Mouse (Mus musculus) limb, embryonic 10.5 days (tissue): ENCODE results near the gene Calr3. TPM values are rescaled to one million over a fixed set of nuclear protein-coding genes. Genes with fewer than 3 reads are reported as not detected.
A peak's percentile ranks its signal among the peaks of the same experiment; 100 is the strongest.

Experiments used
- DNase-seq: peaks from one replicate; pipeline ENCODE4 v3.0.0-alpha.2; 2017; ENCODE audit warnings: low spot score
- H3K27ac ChIP-seq: fragments of 300-500 bp; sonication (generic); 2 replicates; pipeline ENCODE4 v1.5.1; 2016; ENCODE audit warnings: mild to moderate bottlenecking
- H3K27me3 ChIP-seq: fragments of 300-500 bp; sonication (generic); 2 replicates; pipeline ENCODE4 v1.6.1; 2016; ENCODE audit warnings: low read depth, mild to moderate bottlenecking; ENCODE audit not compliant: poor library complexity, severe bottlenecking
- H3K36me3 ChIP-seq: fragments of 300-500 bp; sonication (generic); 2 replicates; pipeline ENCODE4 v1.6.1; 2016; ENCODE audit warnings: mild to moderate bottlenecking, moderate library complexity
- H3K4me1 ChIP-seq: fragments of 300-500 bp; sonication (generic); 2 replicates; pipeline ENCODE4 v1.6.1; 2016
- H3K4me3 ChIP-seq: fragments of 300-500 bp; sonication (generic); 2 replicates; pipeline ENCODE4 v1.5.1; 2016; ENCODE audit warnings: mild to moderate bottlenecking, moderate library complexity
- H3K9me3 ChIP-seq: fragments of 300-500 bp; sonication (generic); replicated peaks from 2 replicates; pipeline ENCODE4 v1.6.1; 2016; ENCODE audit warnings: mild to moderate bottlenecking
- WGBS: fragments of 180-500 bp; shearing (Covaris S2); methylation state at CpG from one replicate; pipeline ENCODE4 v1.1.7; 2016; 5-methylcytosine and 5-hydroxymethylcytosine counted together
- polyA plus RNA-seq: library from polyadenylated mRNA; unstranded; fragments of >200 nt; fragmentation: Nextera tagmentation; extraction: Ambion mirVana; gene quantifications from 2 replicates; pipeline ENCODE4 v1.2.1, GENCODE M21; 2016

The Calr3 gene
- polyA plus RNA-seq, 1 experiment from 2014 or later = 0.54 TPM

DNA sequence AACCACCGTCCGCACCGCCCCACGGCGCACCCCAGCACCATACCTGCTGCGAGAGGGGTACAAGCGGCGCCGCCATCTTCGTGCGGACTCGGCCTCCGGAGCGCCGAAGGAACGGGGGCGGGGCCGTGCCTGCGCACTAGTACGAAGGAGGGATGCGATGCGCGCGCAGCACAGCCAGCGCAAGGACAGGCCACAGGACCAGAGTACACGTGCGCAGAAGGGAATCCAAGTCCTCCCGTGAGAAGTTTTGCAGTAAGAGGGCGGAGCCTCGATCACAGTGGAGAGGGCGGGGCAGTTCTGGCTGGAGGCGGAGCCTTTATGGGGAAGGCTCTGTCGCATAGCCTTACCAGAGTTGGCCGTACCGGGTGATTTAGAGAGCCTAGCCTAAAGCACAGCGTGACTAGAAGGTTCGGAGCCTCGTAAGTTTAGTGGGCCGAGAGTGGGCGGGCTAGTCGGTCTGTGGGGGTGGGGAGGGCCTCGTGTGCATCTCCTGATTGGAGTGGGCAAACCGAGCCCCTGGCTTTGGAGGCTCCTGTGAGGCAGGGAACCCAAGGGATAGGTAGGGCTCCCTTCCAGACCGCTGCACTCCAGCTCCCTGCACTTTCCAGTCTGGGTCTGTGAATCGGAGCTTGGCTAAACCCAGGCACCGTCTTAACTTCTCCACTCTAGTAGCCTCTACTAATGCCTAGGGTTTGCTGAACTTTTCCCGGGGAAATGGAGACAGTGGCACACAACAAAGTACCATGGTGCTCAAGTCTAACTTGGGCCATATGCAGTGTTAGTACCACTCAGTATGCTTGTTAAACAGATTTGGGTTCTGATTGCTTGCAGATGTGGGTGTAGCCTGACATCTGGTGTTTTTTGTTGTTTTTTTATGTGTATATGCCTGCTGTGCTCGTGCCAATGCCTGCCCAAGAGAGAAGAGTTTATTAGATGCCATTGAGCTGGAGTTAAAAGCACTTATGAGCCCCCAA lies 22.0 kb downstream of the Calr3 start, which contains the start of gene Eps15l1:
Eps15l1 (minus strand) TSS at position 99 of the 974 bp plus-strand sequence.
- under 1% methylated on average over 48 of the region's 48 CpGs for WGBS
- Histone ChIP-seq H3K36me3 (peaks cover 24% of the 10 kb centered on the region), H3K4me1 (peaks cover 31% of the 10 kb centered on the region), H3K27ac (peak within 1 kb of the TSS; percentile 94), H3K27me3 (no peaks in the 10 kb centered on the region), H3K9me3 (no peaks in the 10 kb centered on the region), H3K4me3 (peak within 1 kb of the TSS; percentile 97)
- peak; percentile 99 for DNase-seq

- H3K36me3 ChIP-seq = peaks cover 28% of the 10 kb centered on the region
- peak; percentile 70 for DNase-seq
- WGBS = 2% methylated on average over 73 of the region's 73 CpGs
- no peaks in the 10 kb centered on the region for H3K9me3 ChIP-seq
- H3K27me3 ChIP-seq = no peaks in the 10 kb centered on the region
- peaks cover 40% of the 10 kb centered on the region for H3K4me1 ChIP-seq
- H3K27ac ChIP-seq = peak overlapping the region; percentile 94
- H3K4me3 ChIP-seq = peak overlapping the region; percentile 97
Observed at GRCm38 (mm10) chr8:72420571-72421361, 22.9 kb downstream of the Calr3 start.

DNA sequence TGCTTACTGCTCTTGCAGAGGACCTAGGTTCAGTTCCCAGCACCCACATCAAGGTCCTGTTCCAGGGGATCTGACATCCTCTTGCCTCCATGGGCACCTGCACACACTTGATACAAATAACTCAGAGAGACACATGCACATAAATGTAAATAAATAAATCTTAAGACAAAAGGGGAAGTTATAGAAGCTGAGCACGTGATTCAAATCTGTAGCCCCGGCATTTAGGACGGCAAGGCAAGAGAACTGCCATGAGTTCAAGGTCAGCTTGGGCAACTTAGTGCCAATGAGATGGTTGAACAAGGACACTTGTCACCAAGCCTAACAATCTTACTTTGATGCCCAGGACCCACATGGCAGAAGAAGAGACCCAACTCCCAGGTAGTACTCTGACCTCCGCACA lies 25.6 kb downstream of the Calr3 start:
- no peak for DNase-seq
- H3K4me3 ChIP-seq = no peak overlapping the region
- no peaks in the 10 kb centered on the region for H3K9me3 ChIP-seq
- peaks cover 53% of the 10 kb centered on the region for H3K36me3 ChIP-seq
- WGBS = 97% methylated on average over 4 of the region's 4 CpGs
- peaks cover 48% of the 10 kb centered on the region for H3K4me1 ChIP-seq
- H3K27me3 ChIP-seq = no peaks in the 10 kb centered on the region
- H3K27ac ChIP-seq = no peak overlapping the region

- peaks cover 41% of the 10 kb centered on the region for H3K4me1 ChIP-seq
- no peaks in the 10 kb centered on the region for H3K27me3 ChIP-seq
- peaks cover 69% of the 10 kb centered on the region for H3K36me3 ChIP-seq
- 65% methylated on average over 2 of the region's 2 CpGs for WGBS
- no peak overlapping the region for H3K27ac ChIP-seq
- no peaks in the 10 kb centered on the region for H3K9me3 ChIP-seq
- no peak overlapping the region for H3K4me3 ChIP-seq
- DNase-seq = no peak
Observed at GRCm38 (mm10) chr8:72415252-72415651, 28.4 kb downstream of the Calr3 start.

GRCm38 (mm10) chr8:72413839-72414238 lies 29.8 kb downstream of the Calr3 start:
- whole genome bisulfite sequencing = 93% methylated on average over 7 of the region's 7 CpGs
- Histone ChIP-seq H3K27ac (no peak overlapping the region), H3K36me3 (peaks cover 63% of the 10 kb centered on the region), H3K4me1 (peaks cover 37% of the 10 kb centered on the region), H3K4me3 (no peak overlapping the region), H3K27me3 (no peaks in the 10 kb centered on the region), H3K9me3 (no peaks in the 10 kb centered on the region)
- no peak for DNase-seq

GRCm38 (mm10) chr8:72409443-72409842 lies 34.2 kb downstream of the Calr3 start:
- Histone ChIP-seq H3K36me3 (peaks cover 40% of the 10 kb centered on the region), H3K27ac (no peak overlapping the region), H3K4me1 (peaks cover 4% of the 10 kb centered on the region), H3K27me3 (no peaks in the 10 kb centered on the region), H3K9me3 (no peaks in the 10 kb centered on the region), H3K4me3 (no peak overlapping the region)
- 76% methylated on average over 3 of the region's 3 CpGs for WGBS
- DNase-seq = no peak

- no peaks in the 10 kb centered on the region for H3K27me3 ChIP-seq
- H3K4me1 ChIP-seq = peaks cover 4% of the 10 kb centered on the region
- H3K36me3 ChIP-seq = peaks cover 32% of the 10 kb centered on the region
- WGBS = 96% methylated on average over 1 of the region's 1 CpGs
- H3K4me3 ChIP-seq = no peak overlapping the region
- H3K9me3 ChIP-seq = no peaks in the 10 kb centered on the region
- H3K27ac ChIP-seq = no peak overlapping the region
- DNase-seq = no peak
Observed at GRCm38 (mm10) chr8:72407878-72408277, 35.8 kb downstream of the Calr3 start.

DNA sequence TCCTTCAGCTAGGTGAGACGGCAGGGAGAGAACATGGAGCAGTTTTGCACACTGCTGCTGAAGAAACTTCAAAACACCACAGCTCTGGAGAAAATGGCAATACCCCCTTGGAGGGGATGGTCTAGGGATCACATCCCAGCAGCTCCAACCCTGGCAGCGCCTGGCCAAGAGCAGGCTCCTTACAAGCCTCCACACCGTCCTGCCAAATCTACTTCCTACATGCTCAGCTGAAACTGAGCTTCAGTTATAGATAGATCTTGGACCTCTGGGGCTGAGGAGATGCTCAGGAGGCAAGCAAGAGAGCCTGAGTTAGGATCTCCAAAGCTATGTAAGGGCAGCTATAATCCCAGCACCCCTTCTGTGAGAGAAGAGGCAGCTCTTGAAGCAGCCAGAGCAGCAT lies 40.7 kb downstream of the Calr3 start:
- no peak for DNase-seq
- Histone ChIP-seq H3K27ac (no peak overlapping the region; the same call in 1 of the 2 replicates), H3K36me3 (peaks cover 40% of the 10 kb centered on the region), H3K4me3 (no peak overlapping the region), H3K4me1 (peaks cover 8% of the 10 kb centered on the region; the same call in 1 of the 2 replicates), H3K9me3 (no peaks in the 10 kb centered on the region), H3K27me3 (no peaks in the 10 kb centered on the region)
- 98% methylated on average over 3 of the region's 3 CpGs for whole genome bisulfite sequencing

DNA sequence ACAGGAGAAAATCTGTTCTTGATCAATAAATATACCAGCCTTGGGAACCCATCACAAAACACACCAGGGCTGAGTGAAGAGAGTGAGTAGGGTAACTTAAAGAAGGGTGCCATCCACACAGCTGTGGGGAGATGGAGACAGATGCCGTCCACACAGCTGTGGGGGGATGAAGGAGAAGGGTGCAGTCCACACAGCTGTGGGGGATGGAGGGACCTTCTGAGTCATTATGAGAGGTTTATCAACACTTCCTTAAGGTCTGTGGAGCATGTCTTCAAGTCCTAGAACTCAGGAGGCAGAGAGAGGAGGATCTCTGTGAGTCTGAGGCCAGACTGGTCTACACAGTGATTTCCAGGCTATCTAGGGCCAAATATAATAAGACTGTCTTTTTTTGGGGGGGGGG lies 42.3 kb downstream of the Calr3 start:
- Histone ChIP-seq H3K9me3 (no peaks in the 10 kb centered on the region), H3K4me1 (peaks cover 8% of the 10 kb centered on the region; the same call in 1 of the 2 replicates), H3K36me3 (peaks cover 49% of the 10 kb centered on the region), H3K27me3 (no peaks in the 10 kb centered on the region), H3K4me3 (no peak overlapping the region), H3K27ac (no peak overlapping the region)
- 95% methylated on average over 1 of the region's 1 CpGs for WGBS
- DNase-seq = no peak

GRCm38 (mm10) chr8:72385737-72386136 lies 57.9 kb downstream of the Calr3 start:
- no peak overlapping the region for H3K27ac ChIP-seq
- H3K36me3 ChIP-seq = peaks cover 99% of the 10 kb centered on the region
- H3K27me3 ChIP-seq = no peaks in the 10 kb centered on the region
- no peaks in the 10 kb centered on the region for H3K4me1 ChIP-seq
- H3K4me3 ChIP-seq = no peak overlapping the region
- DNase-seq = no peak
- WGBS = 96% methylated on average over 2 of the region's 2 CpGs
- H3K9me3 ChIP-seq = no peaks in the 10 kb centered on the region

- WGBS = 46% methylated on average over 5 of the region's 5 CpGs
- no peak overlapping the region for H3K4me3 ChIP-seq
- DNase-seq = no peak
Observed at GRCm38 (mm10) chr8:72382395-72382794, 61.3 kb downstream of the Calr3 start.

DNA sequence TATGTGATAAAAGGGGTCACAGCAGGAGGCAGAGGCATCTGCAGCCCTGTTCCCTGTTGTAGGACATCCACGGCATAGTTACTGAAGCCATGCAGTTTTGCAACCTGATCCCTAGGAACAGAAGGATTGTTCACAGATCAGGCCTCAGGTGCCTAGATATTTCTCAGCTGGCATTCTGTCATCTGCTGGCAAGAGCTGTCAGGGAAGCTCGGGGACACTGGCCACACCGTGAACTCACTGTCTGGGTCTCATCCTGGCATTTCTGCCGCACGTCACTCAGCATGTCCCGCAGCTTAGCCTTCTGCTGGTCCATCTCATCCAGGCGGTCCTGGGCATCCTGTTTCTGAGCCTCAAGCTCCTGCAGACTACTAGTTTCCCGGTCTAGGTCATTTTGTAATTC lies 63.0 kb downstream of the Calr3 start:
- no peak for DNase-seq
- WGBS = 85% methylated on average over 8 of the region's 8 CpGs
- H3K36me3 ChIP-seq = peaks cover 100% of the 10 kb centered on the region

More at GRCm38 (mm10) chr8:72382395-72382794, 61.3 kb downstream of the Calr3 start:
- no peak overlapping the region for H3K27ac ChIP-seq
- H3K36me3 ChIP-seq = peaks cover 100% of the 10 kb centered on the region
- no peaks in the 10 kb centered on the region for H3K27me3 ChIP-seq
- no peaks in the 10 kb centered on the region for H3K4me1 ChIP-seq
- H3K9me3 ChIP-seq = no peaks in the 10 kb centered on the region

GRCm38 (mm10) chr8:72376900-72377299 lies 66.8 kb downstream of the Calr3 start:
- 96% methylated on average over 2 of the region's 2 CpGs for WGBS
- Histone ChIP-seq H3K4me1 (no peaks in the 10 kb centered on the region), H3K27me3 (no peaks in the 10 kb centered on the region), H3K36me3 (peaks cover 99% of the 10 kb centered on the region), H3K4me3 (no peak overlapping the region), H3K9me3 (no peaks in the 10 kb centered on the region), H3K27ac (no peak overlapping the region)
- no peak for DNase-seq

More for the DNA sequence above, 63.0 kb downstream of the Calr3 start:
- no peak overlapping the region for H3K27ac ChIP-seq
- no peaks in the 10 kb centered on the region for H3K9me3 ChIP-seq
- H3K4me1 ChIP-seq = no peaks in the 10 kb centered on the region
- no peak overlapping the region for H3K4me3 ChIP-seq
- no peaks in the 10 kb centered on the region for H3K27me3 ChIP-seq
